Mouse (Mus musculus) heart, postnatal 10 days (tissue): ENCODE data around the gene Gm6525. TPM values are rescaled to one million over a fixed set of nuclear protein-coding genes. Genes with fewer than 3 reads are reported as not detected.

Source experiments
- DNase-seq, 2 experiments: peaks; one replicate each; pipeline ENCODE4 v3.0.0; 2021
- intact Hi-C: fragments of 180-260 bp; cut with DNase I; formaldehyde crosslinking; loops from one replicate; pipeline ENCODE4 v1.15.1; 2025
- total RNA-seq, 2 experiments: library from RNA; stranded (reverse); gene quantifications; 2 replicates each; pipeline ENCODE4 v1.2.3; 2021

Gene Gm6525
- total RNA-seq, 2 experiments from 2014 or later, result 0.25 TPM; not detected in 1

DNA sequence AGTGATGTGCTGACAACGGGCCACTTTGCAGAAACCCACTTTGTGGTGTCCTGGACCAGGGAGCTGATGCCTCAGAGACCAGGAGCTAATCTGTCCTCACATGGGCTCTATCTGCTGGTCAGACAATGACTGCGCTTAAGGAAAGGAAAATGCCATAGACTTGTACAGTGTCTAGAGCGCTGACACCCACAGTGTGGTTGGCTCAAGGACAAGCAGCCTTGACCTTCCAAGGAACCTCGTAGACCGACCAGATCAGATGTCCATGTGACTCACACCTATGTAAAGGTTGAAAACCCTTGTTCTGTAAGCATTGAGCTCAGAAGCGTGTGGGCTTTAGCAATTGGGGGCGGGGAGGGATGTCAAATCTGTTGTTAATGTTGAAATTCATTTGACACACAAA lies 34.6 kb downstream of the Gm6525 start:
- intact Hi-C loops, result no loop called here
- no peak for DNase-seq

DNA sequence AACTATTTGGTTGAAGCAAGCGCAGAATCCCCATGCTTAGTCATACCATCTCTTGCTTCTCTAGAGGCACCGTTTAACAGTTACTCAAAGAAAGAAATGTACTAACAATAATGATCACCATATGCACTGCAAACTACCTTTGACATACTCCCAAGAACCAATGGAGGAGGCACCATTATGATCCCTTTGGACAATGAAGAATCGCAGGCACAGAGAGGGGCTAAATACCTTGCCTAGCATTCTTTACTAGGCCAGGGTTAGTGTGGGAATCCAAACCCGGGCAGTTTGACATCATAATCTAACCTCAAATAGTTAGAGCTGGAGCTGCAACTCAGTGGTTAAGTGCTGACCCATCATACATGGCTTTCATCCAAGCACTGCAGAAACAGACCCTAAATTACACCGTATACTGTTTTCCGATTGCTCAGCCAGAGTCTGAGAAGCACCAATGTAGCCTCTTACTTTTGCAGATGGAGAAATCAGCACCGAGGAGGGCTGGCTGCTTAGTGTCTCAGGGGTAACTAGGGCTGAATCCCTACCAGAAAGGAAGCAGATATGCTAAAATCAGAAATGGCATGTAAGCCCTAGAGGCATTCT lies 35.1 kb downstream of the Gm6525 start:
- intact Hi-C loops, result no loop called here
- no peak for DNase-seq

DNA sequence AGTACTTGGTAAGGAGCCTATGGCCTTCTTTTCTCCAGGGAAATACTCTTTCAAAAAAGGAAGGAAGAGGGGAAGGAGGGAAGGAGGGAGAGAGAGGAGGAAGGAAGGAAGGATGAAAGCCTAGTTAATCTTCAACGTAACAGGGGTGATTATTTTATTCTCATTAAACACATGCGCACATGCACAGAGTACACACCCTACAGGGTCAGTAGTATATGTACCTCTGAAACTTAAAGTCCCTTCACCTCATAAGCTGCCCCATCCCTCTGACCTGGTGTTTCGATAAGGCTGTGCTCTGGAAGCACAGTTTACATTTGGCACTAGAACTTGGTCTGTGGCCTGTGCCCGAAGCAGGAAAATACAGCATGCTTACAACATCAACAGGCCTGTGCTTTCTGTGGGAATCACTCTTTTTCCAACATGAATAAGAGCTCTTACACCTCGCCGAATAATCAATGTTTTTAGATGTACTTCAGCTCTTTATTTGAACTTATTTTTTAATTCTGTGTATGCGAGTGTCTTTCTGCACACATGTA lies 37.5 kb downstream of the Gm6525 start:
- intact Hi-C loops, result no loop called here

DNA sequence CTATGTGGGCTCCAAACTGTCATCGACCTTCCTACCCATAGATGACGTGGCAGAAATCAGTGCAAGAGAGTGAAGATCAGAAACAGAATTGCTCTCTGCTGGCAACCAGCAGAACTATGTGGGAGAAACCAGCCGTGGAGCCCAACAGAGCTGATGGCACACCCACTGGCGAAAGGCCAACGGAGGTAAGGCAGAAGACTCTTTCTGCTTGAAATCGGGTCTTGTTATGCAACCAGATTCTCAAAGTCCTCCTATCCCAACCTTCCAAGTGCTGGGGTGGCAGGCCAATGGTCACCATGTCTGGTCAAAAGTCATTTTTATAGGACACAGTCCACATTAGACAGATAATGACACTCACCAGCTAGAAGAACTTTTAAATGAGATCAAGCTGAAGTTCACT lies 40.6 kb downstream of the Gm6525 start:
- DNase-seq, result no peak

More for the DNA sequence above, 37.5 kb downstream of the Gm6525 start:
- DNase-seq, result no peak

DNA sequence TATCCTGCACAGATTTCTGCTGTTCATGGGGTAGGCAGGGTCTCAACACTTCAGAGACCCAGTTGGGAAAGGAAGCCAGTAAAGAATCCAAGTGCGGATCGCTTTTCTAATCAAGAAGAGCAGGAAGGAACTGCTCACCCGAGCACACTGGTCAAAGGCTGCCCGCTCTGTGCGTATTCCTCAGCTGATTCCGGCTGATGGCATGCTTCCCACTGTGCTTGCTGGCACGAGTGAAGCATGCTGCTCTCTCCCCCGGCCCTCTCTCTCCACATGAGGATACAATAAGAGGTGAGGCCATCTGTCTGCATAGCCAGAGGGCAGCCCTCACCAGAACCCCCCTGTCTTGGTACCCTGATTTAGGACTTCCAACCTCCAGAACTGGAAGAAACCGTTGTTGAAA lies 41.3 kb downstream of the Gm6525 start:
- peak; percentile 38 to 54 for DNase-seq
- intact Hi-C loops, result no loop called here

More for the DNA sequence above, 40.6 kb downstream of the Gm6525 start:
- intact Hi-C loops, result no loop called here

DNA sequence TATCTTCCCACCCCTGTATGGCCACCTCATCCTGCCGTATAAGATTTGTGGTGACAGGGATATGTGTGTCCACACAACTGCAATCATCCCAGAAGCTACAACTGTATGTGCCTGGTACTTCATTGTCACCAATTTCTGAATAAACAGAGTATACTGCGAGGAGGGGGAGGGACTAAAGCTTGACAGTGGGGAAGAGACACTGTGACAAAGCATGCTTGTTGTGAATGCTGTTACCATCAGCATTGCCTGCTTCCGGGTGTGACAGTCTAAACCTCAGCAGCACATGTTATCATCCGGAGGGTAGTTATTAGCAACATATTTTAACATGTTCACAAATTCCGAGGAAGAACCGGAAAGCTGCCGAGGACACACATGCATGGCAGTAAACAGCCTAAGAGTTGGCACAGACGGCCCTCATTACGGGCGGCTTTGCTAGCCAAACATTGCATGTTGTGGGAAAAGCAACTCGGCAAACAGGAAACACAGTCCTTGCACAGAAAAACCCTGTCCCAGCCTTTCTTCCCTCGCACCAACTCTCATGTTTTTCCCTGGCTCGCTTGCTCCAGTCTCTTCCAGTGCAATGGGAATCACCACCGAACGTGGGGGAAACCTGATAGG lies 41.9 kb downstream of the Gm6525 start:
- intact Hi-C loops, result no loop called here
- DNase-seq, result no peak

DNA sequence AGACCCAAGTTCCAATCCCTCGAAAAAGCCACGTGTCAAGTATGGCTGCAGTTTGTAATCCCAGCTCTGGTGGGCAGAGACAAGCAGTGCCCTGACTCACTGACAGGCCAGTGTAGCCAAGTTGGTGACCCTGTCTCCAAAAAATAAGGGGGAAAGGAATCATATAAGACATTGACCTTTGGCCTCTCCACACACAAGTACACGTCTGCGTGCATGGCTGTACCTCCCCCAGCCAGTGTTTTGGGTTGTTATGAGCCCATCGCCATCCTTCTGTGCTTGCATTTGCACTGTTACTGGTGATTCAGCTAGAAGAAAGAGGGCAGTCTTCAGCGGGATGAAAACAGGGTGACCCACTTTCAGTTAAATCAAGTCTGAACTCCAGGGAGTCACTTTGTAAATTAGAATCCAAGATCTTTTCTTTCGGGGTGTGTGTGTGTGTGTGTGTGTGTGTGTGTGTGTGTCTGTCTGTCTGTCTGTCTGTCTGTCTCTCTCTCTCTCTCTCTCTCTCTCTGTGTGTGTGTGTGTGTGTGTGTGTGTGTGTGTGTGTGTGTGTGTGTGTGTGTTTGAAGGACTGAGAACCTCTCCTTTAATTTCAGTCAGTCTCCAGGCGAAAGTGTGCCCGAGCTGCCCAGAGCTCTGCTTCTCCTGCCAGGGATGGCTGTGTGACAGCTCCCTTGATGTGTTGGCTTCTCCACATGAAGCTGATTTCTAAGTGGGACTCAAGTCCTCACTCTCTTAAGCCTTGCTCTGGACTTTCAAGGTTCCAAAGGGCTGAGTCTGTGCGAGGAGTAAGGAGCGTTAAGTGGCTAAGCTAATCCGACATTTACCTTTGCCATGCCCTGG lies 43.4 kb downstream of the Gm6525 start:
- intact Hi-C loops, result no loop called here
- DNase-seq, result no peak

DNA sequence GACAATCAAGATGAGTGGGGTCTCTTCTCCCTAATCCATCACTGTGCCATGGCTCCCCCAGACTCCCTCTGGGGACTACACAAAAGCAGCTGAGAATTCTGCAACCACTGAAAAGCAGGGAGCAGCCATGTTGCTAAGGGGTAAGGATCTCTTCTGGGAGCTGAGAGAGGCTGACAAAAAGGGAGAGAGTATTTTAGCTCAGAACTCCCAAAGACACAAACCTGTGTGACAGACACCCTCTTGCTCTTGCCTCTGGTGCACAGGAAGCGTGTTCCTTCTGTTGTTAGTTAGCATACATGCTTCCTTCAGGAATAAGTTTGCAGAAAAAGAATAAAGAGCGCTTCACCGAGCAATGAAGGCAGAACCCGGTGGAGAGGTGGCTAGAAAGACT lies 44.1 kb downstream of the Gm6525 start:
- intact Hi-C loops, result no loop called here
- no peak for DNase-seq

DNA sequence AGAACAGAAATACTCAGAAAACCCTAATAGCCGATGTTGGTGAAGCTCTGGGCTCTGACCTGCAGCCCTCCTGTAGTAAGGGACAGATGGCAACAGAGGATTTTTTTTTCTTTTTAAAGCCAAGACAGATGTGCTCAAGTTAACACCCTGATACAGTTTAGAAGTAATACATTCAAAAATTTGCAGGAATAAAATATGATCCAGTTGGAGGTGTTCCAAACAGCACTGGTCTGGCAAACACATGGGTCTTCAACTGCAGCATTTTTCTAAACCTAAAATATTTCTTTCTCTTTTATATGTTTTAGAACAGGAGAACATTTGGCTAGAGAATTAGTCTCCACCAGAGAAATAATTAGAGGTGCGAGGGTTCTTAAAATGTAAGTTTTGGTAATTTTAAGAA lies 44.6 kb downstream of the Gm6525 start:
- intact Hi-C loops, result no loop called here
- no peak for DNase-seq

DNA sequence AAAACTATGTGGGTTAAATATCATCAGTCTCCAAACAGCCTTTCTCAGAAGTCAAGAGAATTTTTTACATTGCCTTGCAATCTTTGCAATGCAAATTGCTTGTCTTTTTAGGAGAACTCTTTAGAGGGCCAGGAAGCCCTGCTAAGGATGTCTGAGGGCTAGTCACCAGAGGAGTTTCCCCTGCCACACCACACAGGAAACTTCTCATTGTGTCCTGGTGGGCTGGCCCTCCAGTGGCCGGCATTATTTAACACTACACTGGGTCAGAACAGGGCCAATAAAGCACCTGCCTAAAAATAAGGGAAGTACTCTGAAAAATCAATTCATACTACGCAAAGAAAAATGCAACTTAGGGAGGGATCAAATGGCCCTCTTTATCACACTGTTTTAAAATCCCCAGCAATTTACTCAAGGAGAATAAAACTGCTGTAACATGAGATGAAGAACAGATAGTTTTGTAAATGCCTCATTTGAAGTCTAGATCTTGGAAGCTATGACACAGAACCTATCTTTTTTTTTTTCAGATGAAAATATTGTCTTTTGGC lies 45.3 kb downstream of the Gm6525 start:
- intact Hi-C loops, result no loop called here

DNA sequence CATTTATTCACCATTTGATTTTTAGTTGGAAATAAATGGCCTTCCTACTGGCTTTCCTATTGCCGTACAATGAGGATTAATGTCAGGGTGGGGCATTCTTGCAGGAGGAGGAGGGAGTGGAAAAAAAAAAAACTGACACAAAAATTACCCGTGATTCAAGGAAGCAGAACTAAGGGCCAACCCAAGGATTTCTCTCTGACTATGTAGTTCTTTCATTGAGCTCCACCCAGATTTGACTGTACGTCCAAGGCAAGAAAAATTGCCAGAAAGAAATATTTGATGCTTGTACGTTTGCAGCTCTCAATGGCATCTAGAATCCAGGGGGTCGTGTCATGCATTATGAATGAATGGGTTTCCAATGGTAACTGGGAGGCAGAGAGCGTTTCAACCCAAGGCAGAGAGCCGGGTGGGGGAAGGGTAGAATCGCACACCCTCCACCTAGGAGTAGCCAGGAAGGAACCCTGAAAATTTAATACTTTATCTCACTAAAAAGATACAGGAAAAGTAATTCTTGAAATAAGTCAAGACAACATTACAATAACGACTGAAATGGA lies 45.9 kb downstream of the Gm6525 start:
- intact Hi-C loops, result loop anchor here (5.0 kb wide), 1 partner anchor 42 kb away; no protein-coding TSS in a partner anchor
- DNase-seq, result no peak

More for the DNA sequence above, 45.3 kb downstream of the Gm6525 start:
- DNase-seq, result no peak

DNA sequence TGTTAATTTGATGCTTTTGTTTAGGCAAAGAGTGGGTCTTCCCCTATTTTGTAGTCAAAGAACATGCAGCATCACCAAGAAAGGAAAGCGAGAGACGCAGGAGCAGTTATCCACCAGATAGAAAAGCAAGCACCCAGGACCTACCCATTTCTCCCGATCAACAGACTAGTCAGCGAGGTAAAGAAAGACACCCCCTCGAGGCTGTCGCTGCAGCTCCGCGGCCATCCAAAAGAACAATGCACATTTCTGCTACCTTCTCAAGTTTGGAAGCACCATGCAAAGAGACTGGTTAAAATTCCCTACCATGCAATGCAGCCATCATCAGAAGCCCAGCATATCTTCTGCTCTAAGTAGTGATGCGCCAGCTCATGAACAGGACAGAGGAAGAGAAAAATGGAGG lies 46.4 kb downstream of the Gm6525 start:
- DNase-seq, result no peak
- intact Hi-C loops, result loop anchor here (5.0 kb wide), 1 partner anchor 43 kb away; no protein-coding TSS in a partner anchor

DNA sequence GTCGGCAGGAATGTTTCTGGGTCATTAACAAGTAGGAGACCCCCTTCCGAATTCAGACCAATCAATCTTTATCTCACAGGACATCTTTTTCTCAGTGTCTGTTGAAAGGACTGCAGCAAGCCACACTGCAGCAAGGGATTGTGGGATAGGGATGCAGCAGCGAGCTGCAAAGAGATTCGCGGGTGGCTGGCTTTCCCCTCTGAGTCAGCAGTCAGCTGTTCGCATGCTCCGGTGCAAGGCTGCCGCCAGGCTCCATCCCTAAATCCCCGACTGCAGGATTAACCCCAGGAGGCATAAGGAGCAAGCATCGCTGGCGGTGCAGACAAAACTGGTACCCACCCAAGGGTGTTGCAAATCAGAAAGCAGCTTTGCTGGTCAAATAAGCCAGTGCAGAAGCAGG lies 46.8 kb downstream of the Gm6525 start:
- intact Hi-C loops, result loop anchor here (5.0 kb wide), 1 partner anchor 43 kb away; no protein-coding TSS in a partner anchor
- peak; percentile 68 to 73 for DNase-seq

Other genes starting within 250 kb of the Gm6525 start
- 10 to 100 TPM; 31.4 to 32.6 TPM for gene Tmem131l, start 133.9 kb upstream of the Gm6525 start, total RNA-seq
- gene Mnd1, start 18.3 kb upstream of the Gm6525 start, total RNA-seq, result 1 to 10 TPM; 6.5 to 7.5 TPM
- gene Trim2, start 132.8 kb downstream of the Gm6525 start, total RNA-seq, result 1 to 10 TPM; 9.1 to 9.9 TPM